Mouse (Mus musculus) fat pad, adult 2 months (tissue): ENCODE results near the gene Tm4sf19.

Experiments used
- DNase-seq: peaks from one replicate; pipeline ENCODE4 v3.0.0-alpha.2; 2011; ENCODE audit warnings: low read depth, low spot score; ENCODE audit errors: extremely low read depth

Gene Tm4sf19

DNA sequence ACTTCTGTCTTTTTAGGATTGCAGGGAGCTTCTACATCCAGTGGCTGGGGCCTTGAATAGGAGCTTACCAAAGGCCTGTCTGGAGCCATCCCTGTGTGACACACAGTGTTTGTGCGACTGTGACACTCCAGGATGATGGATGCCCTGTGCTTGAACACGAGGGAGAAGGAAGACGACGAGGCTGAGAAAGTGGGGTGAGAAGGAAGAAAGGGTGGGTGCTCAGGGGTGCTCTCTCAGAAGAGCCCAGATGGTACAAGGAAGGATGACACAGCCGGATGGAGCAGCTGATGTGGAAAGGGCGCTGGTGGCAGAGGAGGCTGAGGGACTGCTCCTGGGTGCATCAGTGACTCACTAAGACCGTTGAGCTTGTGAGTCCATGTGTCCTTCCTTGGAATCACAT lies at the start of gene Tm4sf19:
Gene Tm4sf19 (plus strand): TSS at position 240 of the 400 bp plus-strand sequence.
- no peak for DNase-seq

DNA sequence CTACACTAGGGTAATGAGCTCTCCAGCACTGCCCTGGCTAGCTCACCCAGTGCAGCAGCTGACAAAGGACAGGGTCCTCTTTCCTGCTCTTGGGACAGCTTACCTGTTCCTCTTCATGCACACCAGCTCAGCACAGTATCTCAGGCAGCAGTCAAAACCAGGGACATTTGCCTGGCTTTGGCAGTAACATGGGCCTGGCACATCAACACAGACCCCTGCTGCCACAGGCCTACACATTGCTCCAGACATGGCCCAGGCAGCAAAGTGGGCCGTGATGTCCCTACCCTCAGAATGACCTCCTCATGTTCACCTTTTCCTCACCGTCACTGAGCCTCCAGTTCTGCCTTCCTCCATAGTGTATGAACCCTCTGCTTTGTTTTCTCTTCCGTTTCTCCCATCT lies 49.5 kb upstream of the Tm4sf19 start:
- no peak for DNase-seq

DNA sequence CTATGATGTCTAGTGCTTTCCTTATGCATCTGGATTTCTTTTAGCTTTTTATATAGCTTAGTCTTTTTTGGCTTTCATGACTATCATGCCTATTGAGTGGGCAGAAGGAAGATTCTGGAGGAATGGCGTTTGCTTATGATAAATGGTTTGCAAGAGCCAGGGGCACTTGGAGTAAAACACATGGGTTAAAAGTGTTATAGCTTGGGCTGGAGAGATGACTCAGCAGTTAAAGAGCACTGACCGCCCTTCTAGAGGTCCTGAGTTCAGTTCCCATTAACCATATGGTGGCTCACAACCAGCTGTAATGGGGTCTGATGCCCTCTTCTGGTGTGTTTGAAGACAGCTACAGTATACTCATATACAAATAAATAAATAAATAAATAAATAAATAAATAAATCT lies 36.8 kb upstream of the Tm4sf19 start:
- no peak for DNase-seq

DNA sequence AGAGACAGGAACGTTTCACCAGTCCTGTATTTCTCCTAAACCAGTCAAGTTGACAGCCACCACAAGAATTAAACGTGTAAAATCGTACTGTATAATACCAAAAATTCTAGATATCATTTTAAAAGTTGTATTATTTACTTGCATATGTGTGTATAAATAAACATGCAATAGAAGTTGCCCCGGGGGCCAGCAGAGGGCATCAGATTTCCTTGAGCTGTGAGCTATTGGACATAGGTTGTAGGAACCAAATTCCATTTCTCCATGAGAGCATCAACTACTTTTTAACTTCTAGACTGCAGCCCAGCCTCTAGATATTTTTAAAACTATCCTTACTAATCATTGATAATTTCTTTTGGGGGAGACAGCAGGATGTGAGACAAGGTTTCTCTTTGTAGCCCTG lies 29.0 kb upstream of the Tm4sf19 start:
- DNase-seq, result no peak

DNA sequence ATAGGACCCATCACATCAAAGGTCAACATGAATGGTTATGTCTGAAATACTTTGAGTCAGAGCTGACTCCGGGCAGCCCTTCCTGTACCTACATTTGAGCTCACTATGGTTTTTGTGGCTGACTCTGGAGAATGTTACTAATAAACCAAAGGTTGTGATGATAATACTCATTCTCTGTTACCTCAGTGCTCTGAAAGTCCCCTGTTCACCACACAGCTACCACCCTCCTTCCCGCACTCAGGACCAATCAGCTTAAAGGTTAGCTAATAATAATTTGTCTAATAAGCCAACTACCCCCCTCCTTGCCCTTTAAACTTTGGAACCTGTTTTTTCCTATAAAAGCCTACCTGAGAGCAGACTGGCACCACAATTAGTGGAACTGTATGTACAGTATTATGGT lies 20.7 kb upstream of the Tm4sf19 start:
- no peak for DNase-seq

DNA sequence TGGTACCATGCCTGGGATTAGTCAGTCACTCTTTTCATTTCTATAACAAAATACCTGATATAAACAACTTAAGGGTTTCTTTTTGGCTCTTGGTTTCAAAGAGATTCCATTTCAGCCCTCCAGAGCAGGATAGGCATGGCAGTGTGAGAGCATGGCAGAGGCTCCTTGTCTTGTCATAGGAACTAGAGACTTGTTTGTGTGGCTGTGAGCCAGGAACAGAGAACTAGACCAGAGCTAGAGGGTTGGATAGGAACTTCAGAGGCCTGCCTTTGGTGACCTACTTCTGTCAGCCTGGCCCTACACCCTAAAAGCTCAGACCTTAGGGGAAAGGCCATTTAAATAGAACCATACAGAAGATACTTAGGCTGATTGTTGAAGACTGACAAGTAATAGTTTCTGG lies 17.4 kb upstream of the Tm4sf19 start:
- no peak for DNase-seq

DNA sequence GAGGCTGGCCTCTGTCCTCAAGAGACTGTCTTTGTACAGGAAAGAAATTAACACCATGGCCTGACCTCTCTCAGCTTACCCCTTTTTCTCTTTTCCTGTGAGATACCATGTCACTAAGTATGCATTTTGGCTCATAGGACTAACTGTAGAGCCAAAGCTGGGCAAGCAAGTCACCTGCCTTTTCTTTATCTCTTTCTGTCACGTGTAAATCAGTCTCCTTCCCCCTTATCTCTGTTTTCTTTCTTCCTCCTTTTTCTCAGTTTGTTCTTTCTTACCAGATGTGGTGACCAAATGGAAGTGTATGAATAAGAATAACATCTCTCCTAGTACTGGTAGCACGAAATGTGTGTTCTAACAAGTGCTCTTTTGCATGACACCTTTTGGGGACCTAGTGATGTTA lies 15.4 kb upstream of the Tm4sf19 start:
- DNase-seq, result no peak

DNA sequence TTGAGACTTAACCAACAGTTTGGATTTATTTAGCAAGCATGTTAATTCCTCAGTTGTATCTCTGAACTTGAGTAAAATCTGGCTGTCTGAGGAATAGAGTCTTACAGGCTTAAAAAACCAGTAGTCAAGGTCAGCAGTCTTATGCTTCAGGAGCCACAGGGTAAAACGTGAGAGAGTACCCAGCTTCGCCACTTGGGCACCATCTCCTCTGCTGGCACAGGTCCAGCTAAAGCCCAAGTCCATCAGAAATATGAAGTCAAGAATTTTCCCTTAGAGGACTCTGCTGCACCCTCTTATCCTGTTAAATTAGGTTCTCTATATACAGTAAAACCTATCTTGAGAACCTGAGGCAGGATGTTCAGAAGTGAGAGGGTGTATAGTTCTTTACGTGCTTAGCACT lies 13.5 kb upstream of the Tm4sf19 start:
- DNase-seq, result no peak

DNA sequence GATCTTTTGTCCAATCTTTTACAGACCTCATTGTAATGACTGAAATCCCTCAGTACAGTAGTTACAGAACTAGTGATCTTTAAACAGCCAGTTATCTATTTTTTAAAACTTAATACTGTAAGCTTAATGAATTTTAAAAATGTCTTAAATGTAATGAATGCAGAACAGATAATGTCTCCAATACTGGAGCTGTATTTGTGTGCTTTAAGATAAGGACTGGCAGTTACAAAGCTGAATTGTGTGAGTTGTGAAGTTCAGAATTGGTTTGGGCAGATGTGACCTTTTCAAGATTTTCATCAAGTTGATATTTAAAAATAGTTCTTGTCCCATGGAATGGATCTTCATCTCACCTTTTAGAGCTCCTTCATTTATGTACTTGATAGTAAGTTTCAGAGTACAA lies 11.3 kb upstream of the Tm4sf19 start:
- DNase-seq, result no peak

DNA sequence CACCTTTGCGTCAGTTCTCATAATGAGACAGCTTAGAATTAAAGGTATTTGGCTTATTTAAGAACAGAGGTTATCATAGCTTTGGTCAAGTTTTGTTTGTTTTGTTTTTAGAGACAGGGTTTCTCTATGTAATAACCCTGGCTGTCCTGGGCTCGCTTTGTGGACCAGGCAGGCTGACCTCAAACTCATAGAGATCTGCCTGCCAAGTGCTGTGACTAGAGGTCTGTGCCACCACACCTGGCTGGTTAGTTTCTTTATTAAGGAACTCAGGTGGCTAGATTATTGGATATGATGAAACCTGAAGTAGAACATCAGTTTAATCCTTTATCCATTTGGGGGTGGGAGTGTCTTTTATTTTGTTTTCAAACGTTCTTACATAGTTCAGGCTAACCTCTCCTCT lies 10.5 kb upstream of the Tm4sf19 start:
- DNase-seq, result no peak

DNA sequence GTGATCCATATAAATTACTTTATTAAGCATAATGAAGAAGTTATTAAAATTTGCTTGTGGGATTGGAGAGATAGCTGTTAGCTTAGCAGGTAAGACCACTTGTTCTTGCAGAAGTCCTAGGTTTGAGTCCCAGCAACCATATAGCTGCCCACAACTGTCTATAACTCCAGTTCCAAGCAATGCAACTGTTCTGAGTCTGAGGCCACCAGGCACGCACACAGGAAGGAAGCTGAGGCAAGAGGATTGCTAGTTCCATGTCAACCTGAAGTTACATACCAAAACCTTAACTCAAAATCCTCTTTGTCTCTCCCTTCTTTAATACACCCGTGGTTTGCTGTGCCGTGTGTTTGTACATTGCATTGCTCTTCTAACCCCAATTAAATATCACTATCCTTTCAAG lies 9.4 kb upstream of the Tm4sf19 start:
- no peak for DNase-seq

DNA sequence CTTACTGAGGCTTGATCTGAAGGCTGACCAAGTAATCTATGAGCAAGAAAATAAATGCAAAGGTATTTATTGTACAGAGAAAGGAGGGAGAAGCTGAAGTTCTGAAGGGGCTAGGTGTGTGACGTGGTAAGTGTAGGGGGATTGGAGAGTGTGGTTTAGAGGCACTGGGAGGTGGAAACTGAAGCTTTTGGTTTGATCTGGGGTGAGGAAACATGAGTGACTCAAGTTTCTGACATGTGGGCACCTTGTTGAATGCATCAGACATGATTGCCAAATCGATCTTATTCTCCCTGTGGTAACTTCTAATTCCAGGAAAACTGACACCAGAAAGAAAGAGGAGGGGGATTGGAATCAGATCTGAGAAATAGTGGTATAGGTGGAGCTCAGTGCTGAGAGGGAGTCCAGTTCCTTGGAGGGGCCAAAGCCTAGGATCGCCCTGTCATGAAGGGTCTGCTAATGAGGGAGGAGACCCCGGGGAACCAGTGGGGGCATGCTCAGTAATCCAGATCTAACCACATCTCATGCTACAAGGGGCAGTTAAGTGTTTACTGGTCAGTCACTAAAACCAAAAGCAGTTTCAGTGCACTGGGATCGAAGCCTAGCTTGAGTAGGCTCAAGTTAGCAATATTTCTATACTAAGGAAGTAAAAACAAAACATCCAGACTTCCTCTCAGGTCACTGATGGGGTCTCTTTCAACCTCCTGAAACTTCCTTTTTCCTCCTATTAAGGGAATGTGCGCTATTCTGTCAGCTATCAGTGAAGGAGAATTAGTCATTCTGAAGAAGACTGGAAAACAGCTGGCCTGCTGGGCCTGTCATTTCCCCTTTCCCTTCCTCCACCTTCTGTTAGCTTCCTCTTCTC lies 4.4 kb upstream of the Tm4sf19 start:
- no peak for DNase-seq

DNA sequence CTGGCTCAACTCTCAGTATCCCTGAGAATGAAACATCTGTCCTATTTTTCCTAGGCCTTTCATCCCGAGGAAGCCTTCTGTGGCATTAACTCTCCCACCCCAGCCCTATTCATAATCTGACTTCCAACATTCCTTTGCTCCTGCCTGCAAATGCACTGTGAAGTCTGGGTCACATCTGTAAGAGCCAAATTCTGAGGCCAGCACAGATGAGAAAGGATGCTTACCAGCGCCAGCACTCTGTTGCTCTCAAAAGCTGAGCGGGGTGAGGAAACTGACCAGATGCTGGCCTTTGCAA lies 3.8 kb upstream of the Tm4sf19 start:
- no peak for DNase-seq

DNA sequence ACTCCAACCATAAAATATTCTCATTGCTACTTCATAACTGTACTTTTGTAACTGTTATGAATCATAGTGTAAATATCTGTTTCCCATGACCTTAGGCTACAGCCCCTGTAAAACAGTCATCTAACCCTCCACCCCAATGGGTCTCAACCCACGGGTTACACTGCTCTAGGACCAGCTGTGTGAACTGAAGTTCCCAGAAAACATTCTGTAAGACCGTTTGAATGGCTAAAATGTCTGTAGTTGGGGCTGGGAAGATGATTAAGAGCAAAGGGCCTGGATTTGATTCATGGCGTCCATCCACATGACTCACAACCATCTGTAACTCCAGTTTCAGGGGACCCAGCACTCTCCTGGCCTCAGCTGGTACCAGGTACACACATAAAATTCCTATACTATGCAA lies 2.1 kb upstream of the Tm4sf19 start:
- no peak for DNase-seq

DNA sequence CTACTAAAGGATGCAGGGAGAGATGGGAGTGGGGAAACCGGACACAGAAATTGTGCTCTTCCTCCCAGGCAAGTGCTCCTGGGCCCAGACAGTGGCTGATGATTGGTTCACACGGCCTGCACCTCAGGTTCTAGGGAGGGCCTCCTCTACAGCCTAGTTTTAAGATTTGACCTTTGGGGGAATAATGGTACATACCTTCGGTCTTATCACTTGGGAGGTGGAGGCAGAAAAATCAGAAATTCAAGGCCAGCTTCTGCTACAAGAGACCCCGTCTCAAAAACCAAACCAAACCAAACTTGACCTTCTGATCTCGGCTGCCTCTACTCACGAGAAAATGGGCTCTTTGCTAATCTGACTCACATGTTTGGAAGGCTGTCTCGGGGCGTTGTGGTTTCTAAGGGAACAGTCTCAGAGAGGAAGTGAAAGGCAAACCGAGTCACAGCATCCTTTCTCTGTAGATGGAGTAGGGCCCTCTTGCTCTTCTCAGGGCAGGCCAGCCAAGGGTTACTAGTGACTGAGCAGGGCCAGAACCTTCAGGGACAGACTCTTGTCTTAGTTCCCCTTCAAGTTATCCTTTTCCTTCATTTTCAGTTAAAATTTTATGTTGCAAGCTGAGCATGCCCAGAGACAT lies 1.1 kb downstream of the Tm4sf19 start:
- no peak for DNase-seq

DNA sequence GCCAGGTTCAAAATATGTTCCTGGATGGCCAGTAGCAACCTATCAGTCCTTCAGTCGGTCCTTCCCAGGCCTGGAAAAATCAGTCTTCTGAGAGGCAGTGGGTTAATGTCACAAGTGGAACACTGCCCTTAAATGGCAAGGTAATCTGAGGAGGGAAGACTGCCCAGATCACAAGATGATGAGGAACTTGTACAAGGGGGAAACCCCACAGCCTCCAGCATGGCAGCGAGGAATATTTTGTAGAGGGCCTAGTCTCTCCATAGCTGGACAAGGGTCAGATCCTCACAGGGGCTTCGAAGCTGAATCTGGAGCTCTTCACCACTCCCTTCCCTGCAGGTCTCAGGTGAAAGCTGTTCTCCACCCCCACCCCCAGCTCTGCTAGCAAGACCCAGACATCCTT lies 2.5 kb downstream of the Tm4sf19 start:
- DNase-seq, result no peak

DNA sequence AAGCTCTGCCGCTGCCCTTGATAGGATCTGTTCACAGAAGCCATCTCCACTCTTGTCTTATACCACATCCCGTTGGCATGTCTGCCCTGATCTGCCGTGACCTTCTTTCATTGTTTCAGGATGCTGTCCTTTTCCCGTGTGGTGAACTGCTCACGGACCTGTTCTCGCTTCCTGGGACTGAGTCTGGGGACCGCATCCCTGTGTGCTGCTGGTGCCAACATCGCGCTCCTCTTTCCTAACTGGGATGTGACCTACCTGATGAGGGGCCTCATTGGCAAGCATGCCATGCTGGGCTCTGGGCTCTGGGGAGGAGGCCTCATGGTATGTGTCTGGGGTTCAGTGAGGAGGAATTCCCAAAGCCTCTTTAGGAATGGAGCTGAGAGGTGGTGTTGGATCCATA lies 5.4 kb downstream of the Tm4sf19 start:
- DNase-seq, result no peak

DNA sequence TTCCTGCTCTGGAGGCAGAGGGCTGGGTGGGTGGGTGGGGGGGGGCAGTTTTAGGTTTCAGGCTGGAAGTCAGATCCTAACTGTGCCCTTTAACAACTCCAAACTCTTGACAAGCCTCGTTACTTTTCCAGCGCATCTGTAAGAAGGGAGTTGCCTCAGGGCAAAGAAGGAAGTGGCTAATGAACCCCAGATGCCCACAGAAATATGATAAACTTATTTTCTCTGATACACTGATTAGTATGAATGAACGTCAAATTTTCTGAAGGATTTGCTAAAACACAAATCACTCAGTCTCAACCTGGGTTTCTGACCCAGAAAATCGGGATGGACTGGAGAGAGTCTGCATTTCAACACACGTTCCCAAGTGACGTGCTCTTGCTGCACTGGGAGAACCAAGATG lies 6.4 kb downstream of the Tm4sf19 start:
- DNase-seq, result no peak

DNA sequence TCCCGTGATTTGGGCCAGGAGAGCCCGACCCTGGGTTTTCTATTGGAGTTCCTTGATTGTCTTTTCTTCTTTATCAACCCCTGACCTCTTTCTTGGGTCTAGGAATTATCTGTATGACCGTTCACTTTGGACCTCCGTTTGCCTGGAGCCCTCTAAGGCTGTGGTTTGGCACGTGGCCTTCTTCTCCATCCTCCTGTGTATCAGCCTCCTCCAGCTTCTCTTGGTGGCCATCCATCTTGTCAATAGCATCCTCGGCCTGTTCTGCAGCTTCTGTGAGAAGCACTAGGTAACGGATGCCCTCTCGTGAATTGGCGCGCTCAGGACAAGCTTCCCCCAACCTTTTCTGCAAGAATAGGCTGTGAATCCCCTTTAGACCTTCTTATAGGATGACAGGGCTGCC lies 7.4 kb downstream of the Tm4sf19 start:
- no peak for DNase-seq

DNA sequence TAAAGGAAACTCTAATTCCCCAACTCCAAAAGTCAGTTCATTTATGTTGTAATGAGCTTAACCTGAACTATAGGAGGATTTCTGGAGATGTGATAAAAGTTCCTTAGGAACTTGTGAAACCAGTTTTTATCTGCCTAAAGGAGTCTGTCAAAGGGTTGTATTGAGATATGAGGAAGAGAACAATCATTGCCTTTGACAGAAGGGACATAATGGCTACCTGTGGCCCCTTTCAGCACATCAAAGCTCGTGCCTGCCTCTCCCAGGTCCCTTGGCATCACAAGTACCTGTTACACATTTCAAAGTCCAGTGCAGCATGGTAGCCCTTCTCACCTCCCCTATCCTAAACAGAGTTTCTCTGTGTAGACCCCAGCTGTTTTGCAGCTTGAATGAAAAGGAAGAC lies 17.2 kb downstream of the Tm4sf19 start:
- DNase-seq, result peak; percentile 30

DNA sequence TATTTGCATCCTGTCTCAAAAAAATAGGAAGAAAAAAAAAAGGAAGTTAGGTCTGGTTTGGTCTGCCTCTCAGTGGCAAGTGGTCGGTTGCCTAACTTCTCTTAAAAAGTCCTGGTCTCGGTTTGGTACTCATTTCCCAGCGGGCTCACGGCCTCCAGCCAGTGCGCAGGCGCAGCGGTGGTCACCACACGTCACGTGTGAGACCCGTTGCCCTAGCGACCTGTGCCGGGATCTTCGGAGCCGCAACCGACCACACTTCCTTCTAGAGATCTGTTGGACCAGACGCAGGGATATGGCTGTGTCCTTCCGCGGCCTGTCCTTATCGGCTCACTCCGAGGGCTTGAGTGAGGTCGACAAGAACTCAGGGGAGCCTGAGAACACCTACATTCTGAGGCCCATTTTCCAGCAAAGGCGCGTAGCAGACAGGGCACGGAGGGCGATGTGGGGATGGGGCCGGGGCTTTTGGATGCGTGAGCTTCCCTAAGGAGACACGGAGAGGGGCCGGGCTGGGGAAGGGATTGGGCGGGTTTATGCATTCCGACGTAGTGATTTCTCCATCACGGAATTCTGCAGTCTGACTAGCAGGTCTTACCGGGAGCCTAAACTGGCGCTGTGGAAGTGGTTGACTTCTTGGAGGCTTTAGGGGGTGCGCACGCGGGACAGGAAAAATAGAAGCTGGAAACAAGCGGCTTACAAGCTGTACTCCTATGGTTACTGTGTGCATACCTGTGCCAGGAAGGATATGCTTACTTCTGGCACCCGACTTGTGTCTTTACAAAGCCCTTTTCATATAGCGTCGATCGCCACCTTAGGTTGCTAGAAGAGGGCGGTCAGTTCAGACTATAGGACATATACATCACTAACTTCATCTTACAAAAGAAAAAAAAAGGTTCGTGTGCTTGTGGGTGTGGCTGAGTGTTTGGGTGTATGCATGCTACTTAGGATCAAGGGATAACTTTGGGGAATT lies 19.5 kb downstream of the Tm4sf19 start, which contains the start of gene Tctex1d2:
Gene Tctex1d2 (plus strand): TSS at position 186 of the 967 bp plus-strand sequence.
- DNase-seq, result peak; percentile 31

DNA sequence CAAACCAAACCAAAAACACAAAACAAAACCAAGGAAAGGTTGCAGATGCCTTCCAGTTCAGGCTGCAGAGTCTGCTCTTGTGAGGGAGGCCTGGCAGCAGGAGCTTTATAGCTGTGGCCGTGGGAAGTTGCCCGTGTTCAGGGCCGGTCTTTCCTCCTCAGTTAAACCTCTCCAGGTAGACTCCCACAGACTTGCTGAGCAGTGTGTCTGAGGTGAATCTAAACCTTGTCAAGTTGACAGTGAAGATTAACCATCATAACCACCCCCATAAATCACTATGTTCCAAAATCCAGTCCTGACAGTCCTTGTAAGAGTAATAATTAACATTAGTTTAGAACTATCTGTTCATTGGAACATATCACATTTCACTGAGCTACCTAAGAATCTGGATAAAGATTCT lies 27.2 kb downstream of the Tm4sf19 start:
- no peak for DNase-seq
